Mouse (Mus musculus) spleen, embryonic (tissue): ENCODE measurements around the gene Btbd8.

Experiments used
- CTCF ChIA-PET: fragments of 350-600 bp; sonication (Branson Sonifier 250); formaldehyde crosslinking; loops from one replicate; lab custom pipeline; 2022; lab: Charles Lee

Gene Btbd8

GRCm38 (mm10) chr5:107516087-107516486 is 78.3 kb downstream of the Btbd8 start:
- CTCF ChIA-PET = no interaction called here

- CTCF ChIA-PET = no interaction called here
Measured at GRCm38 (mm10) chr5:107518602-107519001, 80.8 kb downstream of the Btbd8 start.

GRCm38 (mm10) chr5:107521386-107521785 is 83.6 kb downstream of the Btbd8 start:
- CTCF ChIA-PET = interaction anchor here (1.1 kb wide), 1 partner anchor 9 kb away, joined by 3 read pairs; no protein-coding TSS in a partner anchor

GRCm38 (mm10) chr5:107521897-107522296 is 84.1 kb downstream of the Btbd8 start:
- CTCF ChIA-PET = interaction anchor here (1.1 kb wide), 1 partner anchor 9 kb away, joined by 3 read pairs; no protein-coding TSS in a partner anchor

GRCm38 (mm10) chr5:107524281-107524680 is 86.5 kb downstream of the Btbd8 start:
- CTCF ChIA-PET = interaction anchor here (1.4 kb wide), 1 partner anchor 10 kb away, joined by 4 read pairs; no protein-coding TSS in a partner anchor

GRCm38 (mm10) chr5:107528856-107529255 is 91.1 kb downstream of the Btbd8 start:
- CTCF ChIA-PET = no interaction called here

GRCm38 (mm10) chr5:107533590-107533989 is 95.8 kb downstream of the Btbd8 start:
- CTCF ChIA-PET = no interaction called here

- CTCF ChIA-PET = no interaction called here
Measured at GRCm38 (mm10) chr5:107534581-107534980, 96.8 kb downstream of the Btbd8 start, which contains the start of gene 1700028K03Rik. 1700028K03Rik (plus strand) TSS chr5:107534709.

GRCm38 (mm10) chr5:107541696-107542095 is 103.9 kb downstream of the Btbd8 start:
- CTCF ChIA-PET = no interaction called here

GRCm38 (mm10) chr5:107545927-107546326 is 108.1 kb downstream of the Btbd8 start:
- CTCF ChIA-PET = no interaction called here

- CTCF ChIA-PET = no interaction called here
Measured at GRCm38 (mm10) chr5:107547955-107548354, 110.2 kb downstream of the Btbd8 start.

- CTCF ChIA-PET = no interaction called here
Measured at GRCm38 (mm10) chr5:107548444-107548843, 110.6 kb downstream of the Btbd8 start.

- CTCF ChIA-PET = no interaction called here
Measured at GRCm38 (mm10) chr5:107554336-107554735, 116.5 kb downstream of the Btbd8 start.

GRCm38 (mm10) chr5:107556969-107557368 is 119.2 kb downstream of the Btbd8 start:
- CTCF ChIA-PET = interaction anchor here (0.6 kb wide), 1 partner anchor 357 kb away, joined by 8 read pairs; no protein-coding TSS in a partner anchor
